Mouse (Mus musculus): ENCODE results near the gene Ntng2. TPM values are rescaled to one million over a fixed set of nuclear protein-coding genes. Genes with fewer than 3 reads are reported as not detected.

Gene Ntng2
- total and polyA plus RNA-seq, 2 experiments from 2014 or later: 8.7 to 52.4 TPM

DNA sequence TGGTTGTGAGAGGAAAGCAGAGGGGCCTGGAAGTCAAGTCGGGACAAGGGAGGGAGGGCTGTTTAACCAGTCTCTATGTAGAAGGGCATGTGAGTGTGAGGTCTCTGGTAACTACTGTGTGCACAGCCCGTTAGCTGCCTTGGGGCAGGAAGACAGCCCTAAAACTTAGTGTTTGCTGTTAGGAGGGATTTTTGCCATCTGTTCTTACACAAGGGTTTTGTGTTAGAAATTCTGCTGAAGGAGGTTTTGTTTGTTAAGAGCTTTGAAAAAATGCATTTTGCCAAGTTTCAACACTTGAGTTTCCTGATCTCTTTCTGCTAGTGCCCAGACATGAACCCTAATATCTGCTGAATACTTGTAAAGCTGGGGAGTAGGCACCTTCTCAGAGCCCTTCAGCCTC is 71.7 kb downstream of the Ntng2 start:
- no peak overlapping the region for H3K4me3 ChIP-seq (ENCODE audit: low read depth, low read length)
- no peak overlapping the region for H3K4me2 ChIP-seq (ENCODE audit: low read depth, low read length, poor library complexity, severe bottlenecking)
- H3K9me3 ChIP-seq (ENCODE audit: low read length): no peaks in the 10 kb centered on the region
- H3K4me1 ChIP-seq (ENCODE audit: insufficient read depth, low read length): no peaks in the 10 kb centered on the region
- DNase-seq (ENCODE audit: low spot score) (no peak), ATAC-seq (ENCODE audit: low FRiP score) (no peak)
- H3K27ac ChIP-seq (ENCODE audit: low read depth, low read length): no peak overlapping the region
- no peak for TF ChIP-seq CTCF (IDR thresholded peaks at IDR 0.05)
- 87% methylated on average over 2 of the region's 2 CpGs for WGBS
- H3K27me3 ChIP-seq (ENCODE audit: insufficient read depth, low read length): no peaks in the 10 kb centered on the region
- no peak overlapping the region for H3K9ac ChIP-seq (replicated peaks; ENCODE audit: low read length, poor library complexity, severe bottlenecking)
- peaks cover 40% of the 10 kb centered on the region for H3K36me3 ChIP-seq (ENCODE audit: insufficient read depth, low read length)

DNA sequence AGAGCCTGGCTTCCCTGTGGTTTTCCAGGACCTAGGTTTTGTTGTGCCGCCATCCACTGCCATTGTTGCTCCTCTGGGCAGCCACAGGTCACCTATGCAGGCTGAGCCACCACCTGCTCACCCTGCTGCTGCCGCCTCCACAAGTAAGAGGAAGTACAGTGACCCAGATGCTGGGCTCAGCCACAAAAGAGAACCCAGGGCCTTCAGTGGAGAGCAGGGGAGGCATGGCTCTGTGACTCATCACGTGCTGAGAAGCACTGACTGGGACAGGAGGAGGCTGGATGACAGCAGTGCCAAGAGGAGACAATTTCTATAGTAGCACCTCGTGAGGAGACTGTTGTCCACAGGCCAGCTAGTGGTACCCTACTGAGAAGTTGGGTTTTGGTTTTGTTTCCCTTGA is 73.0 kb downstream of the Ntng2 start:
- no peak for TF ChIP-seq CTCF (IDR thresholded peaks at IDR 0.05)
- DNase-seq (ENCODE audit: low spot score): no peak
- no peaks in the 10 kb centered on the region for H3K27me3 ChIP-seq (ENCODE audit: insufficient read depth, low read length)
- no peak overlapping the region for H3K27ac ChIP-seq (ENCODE audit: low read depth, low read length)
- no peak overlapping the region for H3K9ac ChIP-seq (replicated peaks; ENCODE audit: low read length, poor library complexity, severe bottlenecking)
- no peak for ATAC-seq (ENCODE audit: low FRiP score)
- no peaks in the 10 kb centered on the region for H3K4me1 ChIP-seq (ENCODE audit: insufficient read depth, low read length)
- peaks cover 48% of the 10 kb centered on the region for H3K36me3 ChIP-seq (ENCODE audit: insufficient read depth, low read length)
- H3K4me3 ChIP-seq (ENCODE audit: low read depth, low read length): no peak overlapping the region
- H3K4me2 ChIP-seq (ENCODE audit: low read depth, low read length, poor library complexity, severe bottlenecking): no peak overlapping the region
- WGBS: 83% methylated on average over 4 of the region's 4 CpGs
- no peaks in the 10 kb centered on the region for H3K9me3 ChIP-seq (ENCODE audit: low read length)

DNA sequence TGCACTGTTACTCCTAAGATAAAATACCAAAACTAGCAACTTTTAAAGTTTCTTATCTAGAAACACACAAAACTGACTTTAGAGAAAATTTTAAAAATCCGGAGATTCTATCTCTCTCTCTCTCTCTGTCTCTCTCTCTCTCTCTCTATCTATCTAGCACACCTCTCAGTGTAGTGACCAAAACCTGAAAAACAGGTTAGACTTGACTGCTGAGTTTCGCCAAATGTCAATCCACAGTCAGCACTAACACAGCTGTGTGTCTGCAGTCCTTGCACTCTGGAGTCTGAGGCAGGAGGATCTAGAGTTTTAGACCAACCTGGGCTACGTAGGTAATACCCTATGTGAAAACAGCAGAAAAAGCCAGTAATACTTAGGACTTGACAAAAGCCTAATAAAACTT is 77.9 kb downstream of the Ntng2 start:
- no peak for TF ChIP-seq CTCF (IDR thresholded peaks at IDR 0.05)
- Histone ChIP-seq H3K27me3 (ENCODE audit: insufficient read depth, low read length) (no peaks in the 10 kb centered on the region), H3K9ac (replicated peaks; ENCODE audit: low read length, poor library complexity, severe bottlenecking) (no peak overlapping the region), H3K4me1 (ENCODE audit: insufficient read depth, low read length) (no peaks in the 10 kb centered on the region), H3K27ac (ENCODE audit: low read depth, low read length) (no peak overlapping the region), H3K4me2 (ENCODE audit: low read depth, low read length, poor library complexity, severe bottlenecking) (no peak overlapping the region), H3K9me3 (ENCODE audit: low read length) (no peaks in the 10 kb centered on the region), H3K36me3 (ENCODE audit: insufficient read depth, low read length) (peaks cover 56% of the 10 kb centered on the region), H3K4me3 (ENCODE audit: low read depth, low read length) (no peak overlapping the region)
- WGBS: 90% methylated on average over 3 of the region's 3 CpGs
- no peak for ATAC-seq (ENCODE audit: low FRiP score)
- no peak for DNase-seq (ENCODE audit: low spot score)

DNA sequence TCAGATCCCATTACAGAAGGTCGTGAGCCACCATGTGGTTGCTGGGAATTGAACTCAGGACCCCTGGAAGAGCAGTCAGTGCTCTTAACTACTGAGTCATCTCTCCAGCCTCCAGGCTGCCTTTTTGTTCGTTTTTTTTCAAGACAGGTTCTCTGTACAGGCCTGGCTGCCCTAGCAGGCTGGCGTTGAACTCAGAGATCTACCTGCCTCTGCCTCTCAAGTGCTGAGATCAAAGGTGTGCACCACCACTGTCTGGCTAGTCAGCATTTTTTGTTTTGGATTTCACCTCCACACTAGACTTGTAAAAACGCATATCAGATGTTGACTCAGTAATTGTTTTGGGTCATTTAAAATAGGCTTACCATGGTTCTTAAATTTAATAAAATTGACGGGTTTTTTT is 84.7 kb downstream of the Ntng2 start:
- no peak overlapping the region for H3K4me2 ChIP-seq (ENCODE audit: low read depth, low read length, poor library complexity, severe bottlenecking)
- no peaks in the 10 kb centered on the region for H3K4me1 ChIP-seq (ENCODE audit: insufficient read depth, low read length)
- ATAC-seq (ENCODE audit: low FRiP score) (no peak), DNase-seq (ENCODE audit: low spot score) (no peak)
- no peak overlapping the region for H3K27ac ChIP-seq (ENCODE audit: low read depth, low read length)
- no peak overlapping the region for H3K9ac ChIP-seq (replicated peaks; ENCODE audit: low read length, poor library complexity, severe bottlenecking)
- H3K4me3 ChIP-seq (ENCODE audit: low read depth, low read length): no peak overlapping the region
- no peaks in the 10 kb centered on the region for H3K9me3 ChIP-seq (ENCODE audit: low read length)
- peaks cover 46% of the 10 kb centered on the region for H3K36me3 ChIP-seq (ENCODE audit: insufficient read depth, low read length)
- TF ChIP-seq CTCF (IDR thresholded peaks at IDR 0.05): no peak
- no peaks in the 10 kb centered on the region for H3K27me3 ChIP-seq (ENCODE audit: insufficient read depth, low read length)
- WGBS: 96% methylated on average over 5 of the region's 5 CpGs

DNA sequence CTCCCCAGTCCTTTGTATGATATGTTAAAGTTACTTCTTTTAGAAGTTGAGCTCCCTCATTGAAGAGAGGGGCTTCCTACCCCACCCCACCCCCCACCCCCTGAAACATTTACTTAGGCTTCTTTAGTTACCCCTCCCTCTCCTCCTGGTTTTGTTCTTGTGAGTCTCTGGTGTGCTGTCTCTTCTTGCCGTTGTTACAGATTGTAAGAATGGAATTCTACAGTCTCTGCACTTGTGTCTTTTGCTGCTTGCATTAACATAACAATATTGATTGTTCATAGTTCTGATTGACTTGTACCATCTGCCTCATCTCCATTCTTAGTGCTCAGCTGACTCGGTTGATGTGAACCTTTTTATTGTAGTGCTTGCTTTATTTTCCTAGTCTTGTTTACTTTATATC is 100.9 kb downstream of the Ntng2 start:
- H3K9ac ChIP-seq (replicated peaks; ENCODE audit: low read length, poor library complexity, severe bottlenecking): no peak overlapping the region
- no peak for TF ChIP-seq CTCF (IDR thresholded peaks at IDR 0.05)
- WGBS: 39% methylated on average over 2 of the region's 2 CpGs
- no peak overlapping the region for H3K27ac ChIP-seq (ENCODE audit: low read depth, low read length)
- no peak for DNase-seq (ENCODE audit: low spot score)
- no peaks in the 10 kb centered on the region for H3K9me3 ChIP-seq (ENCODE audit: low read length)
- H3K4me1 ChIP-seq (ENCODE audit: insufficient read depth, low read length): no peaks in the 10 kb centered on the region
- no peak overlapping the region for H3K4me3 ChIP-seq (ENCODE audit: low read depth, low read length)
- H3K36me3 ChIP-seq (ENCODE audit: insufficient read depth, low read length): peaks cover 50% of the 10 kb centered on the region
- no peaks in the 10 kb centered on the region for H3K27me3 ChIP-seq (ENCODE audit: insufficient read depth, low read length)
- no peak overlapping the region for H3K4me2 ChIP-seq (ENCODE audit: low read depth, low read length, poor library complexity, severe bottlenecking)
- ATAC-seq (ENCODE audit: low FRiP score): no peak

Other genes with a start within 250 kb of the Ntng2 start
- gene Cfap77, start 197.9 kb downstream of the Ntng2 start, total RNA-seq (2014; rRNA removed): 1.0 and 3.3 TPM in 2 replicates
- gene Cfap77, start 197.9 kb downstream of the Ntng2 start, polyA plus RNA-seq (2015; fragmentation: Nextera tagmentation; extraction: Ambion mirVana): 1.2 and 1.3 TPM in 2 replicates
- gene Ttf1, start 192.7 kb downstream of the Ntng2 start, total RNA-seq (2014; rRNA removed): 4.9 and 5.1 TPM in 2 replicates
- 3.1 and 3.3 TPM in 2 replicates for gene Ttf1, start 192.7 kb downstream of the Ntng2 start, polyA plus RNA-seq (2015; fragmentation: Nextera tagmentation; extraction: Ambion mirVana)
- gene Setx, start 128.8 kb downstream of the Ntng2 start, total RNA-seq (2014; rRNA removed): 43.2 and 75.4 TPM in 2 replicates
- 13.0 and 16.8 TPM in 2 replicates for gene Setx, start 128.8 kb downstream of the Ntng2 start, polyA plus RNA-seq (2015; fragmentation: Nextera tagmentation; extraction: Ambion mirVana)
- 54.7 and 65.0 TPM in 2 replicates for gene Med27, start 93.8 kb upstream of the Ntng2 start, total RNA-seq (2014; rRNA removed)
- 58.0 and 60.4 TPM in 2 replicates for gene Med27, start 93.8 kb upstream of the Ntng2 start, polyA plus RNA-seq (2015; fragmentation: Nextera tagmentation; extraction: Ambion mirVana)